ENCODE assay signal across 8 mouse cellular contexts in genomic region chr3:138857805-138858546, GRCm38 (mm10).
DNase-seq lines count a peak whose midpoint lies in the region; ATAC-seq and TF ChIP-seq lines count a peak whose summit lies in the region.

No protein-coding gene starts in this region.

- no peak for TF ChIP-seq CTCF in cerebellum, adult 2 months (IDR thresholded peaks at IDR 0.05; ENCODE audit: borderline replicate concordance, insufficient read depth, low read depth, low read length)

- H3K4me3 ChIP-seq in cerebellum, adult 2 months (replicated peaks; ENCODE audit: insufficient read depth, low read depth, low read length) = no peak overlapping the region
- H3K4me3 ChIP-seq in forebrain, embryonic 11.5 days (ENCODE audit: low read depth, low read length) = no peak overlapping the region
- H3K4me3 ChIP-seq in limb, embryonic 15.5 days = no peak overlapping the region

- H3K27me3 ChIP-seq in cerebellum, adult 2 months (ENCODE audit: control insufficient read depth, insufficient read depth, low read length) = no peaks in the 10 kb centered on the region
- H3K27me3 ChIP-seq in forebrain, embryonic 11.5 days (ENCODE audit: control insufficient read depth, insufficient read depth, low read length) = no peaks in the 10 kb centered on the region
- no peaks in the 10 kb centered on the region for H3K27me3 ChIP-seq in limb, embryonic 15.5 days

- no peak for TF ChIP-seq POLR2A in cerebellum, adult 2 months (IDR thresholded peaks at IDR 0.05; ENCODE audit: borderline replicate concordance, insufficient read depth, low read length)

- peak; percentile 12; the same call in 1 of the 2 replicates for ATAC-seq in forebrain, embryonic 11.5 days (replicated peaks; ENCODE audit: low FRiP score)
- peak; percentile 48; the same call in 1 of the 2 replicates for ATAC-seq in limb, embryonic 15.5 days (ENCODE audit: insufficient number of reproducible peaks, low FRiP score, low TSS enrichment, low read depth)

- peaks cover 68% of the 10 kb centered on the region for H3K4me1 ChIP-seq in cerebellum, adult 2 months (ENCODE audit: control insufficient read depth, insufficient read depth, low read length)
- peaks cover 28% of the 10 kb centered on the region for H3K4me1 ChIP-seq in forebrain, embryonic 11.5 days (replicated peaks; ENCODE audit: control insufficient read depth, insufficient read depth, low read length)
- H3K4me1 ChIP-seq in limb, embryonic 15.5 days = peaks cover 74% of the 10 kb centered on the region

- WGBS in cerebellum, adult 2 months = 22% methylated on average over 12 of the region's 12 CpGs
- 36% methylated on average over 12 of the region's 12 CpGs for WGBS in forebrain, embryonic 11.5 days
- 25% methylated on average over 12 of the region's 12 CpGs for WGBS in limb, embryonic 15.5 days

- peak overlapping the region; percentile 45 for H3K27ac ChIP-seq in cerebellum, adult 2 months (ENCODE audit: insufficient read depth, low read length)
- H3K27ac ChIP-seq in forebrain, embryonic 11.5 days (ENCODE audit: low read depth, low read length) = peak overlapping the region; percentile 46
- H3K27ac ChIP-seq in limb, embryonic 15.5 days = peak overlapping the region; percentile 89

- H3K4me2 ChIP-seq in forebrain, embryonic 11.5 days (ENCODE audit: low read depth, low read length, severe bottlenecking) = no peak overlapping the region
- peak overlapping the region; percentile 14; the same call in 1 of the 2 replicates for H3K4me2 ChIP-seq in limb, embryonic 15.5 days

- no peaks in the 10 kb centered on the region for H3K9me3 ChIP-seq in forebrain, embryonic 11.5 days (ENCODE audit: control insufficient read depth, low read length)
- H3K9me3 ChIP-seq in limb, embryonic 15.5 days = no peaks in the 10 kb centered on the region

- H3K9ac ChIP-seq in forebrain, embryonic 11.5 days (ENCODE audit: low read length) = no peak overlapping the region
- no peak overlapping the region for H3K9ac ChIP-seq in limb, embryonic 15.5 days

- H3K36me3 ChIP-seq in forebrain, embryonic 11.5 days (ENCODE audit: control insufficient read depth, insufficient read depth, low read length) = no peaks in the 10 kb centered on the region
- H3K36me3 ChIP-seq in limb, embryonic 15.5 days = no peaks in the 10 kb centered on the region

- DNase-seq in cerebellum, adult 2 months = peak; percentile 69 to 76
- no peak for DNase-seq in cerebellum, postnatal 4 days (ENCODE audit: low spot score in 2 of 2)
- peak; percentile 74 for DNase-seq in brain, adult 2 months (ENCODE audit: low read depth, low spot score)
- DNase-seq in forebrain, embryonic 11.5 days (ENCODE audit: low spot score) = no peak
- no peak for DNase-seq in right cerebral cortex, adult 2 months (ENCODE audit: low spot score in 2 of 2)
- no peak for DNase-seq in layer of hippocampus, postnatal 10 days (ENCODE audit: low spot score in 2 of 2)
- DNase-seq in layer of hippocampus, adult 11-12 months (ENCODE audit: low spot score) = no peak

Comparison
In these comparisons a context has a peak if more than half of its experiments do, and no peak if none do; other contexts are left out.
1. DNase-seq: peak in cerebellum, adult 2 months (2 of 2) and brain, adult 2 months (single experiment); none in cerebellum, postnatal 4 days (0 of 2), forebrain, embryonic 11.5 days (single experiment), right cerebral cortex, adult 2 months (0 of 2), layer of hippocampus, postnatal 10 days (0 of 2) and layer of hippocampus, adult 11-12 months (single experiment).
2. Peak in every context shown above with its lines, with median percentiles within 50 percentile points of each other: H3K27ac ChIP-seq.